Mouse (Mus musculus) frontal cortex, adult 2 months (tissue): Measurements from ENCODE around the gene Tubal3. TPM values are rescaled to one million over a fixed set of nuclear protein-coding genes. Genes with fewer than 3 reads are reported as not detected.

ENCODE experiments used
- DNase-seq, 2 experiments: peaks; one replicate each; pipeline ENCODE4 v3.0.0; 2022; ENCODE audit warnings: low spot score in 1 of 2; ENCODE audit errors: extremely low spot score in 1 of 2
- polyA plus RNA-seq: library from polyadenylated mRNA; depleted of rRNA; stranded (reverse); fragments of >200 nt; gene quantifications from 2 replicates; pipeline ENCODE4 v1.2.3, GENCODE M21; 2012; rRNA removed

The Tubal3 gene
- polyA plus RNA-seq, 1 experiment = not detected

DNA sequence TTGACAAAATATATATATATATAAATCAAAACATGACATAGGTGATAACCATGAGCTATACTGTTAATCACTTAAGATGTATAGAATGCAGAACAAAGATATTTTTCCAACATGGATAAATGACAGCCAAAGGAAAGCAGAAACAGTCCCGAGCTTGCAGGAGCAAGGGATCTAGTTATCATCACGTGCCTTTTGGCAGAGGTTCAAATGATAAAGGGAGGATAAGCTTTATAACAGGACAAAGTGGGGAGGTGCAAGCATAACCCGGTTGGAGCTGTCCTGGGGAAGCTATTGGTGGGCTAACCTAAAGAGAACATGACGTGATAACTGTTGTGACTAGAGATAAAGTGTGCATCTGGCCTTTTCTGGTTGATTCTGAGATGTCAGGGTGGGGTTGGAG is 4.6 kb upstream of the Tubal3 start:
- DNase-seq = no peak

DNA sequence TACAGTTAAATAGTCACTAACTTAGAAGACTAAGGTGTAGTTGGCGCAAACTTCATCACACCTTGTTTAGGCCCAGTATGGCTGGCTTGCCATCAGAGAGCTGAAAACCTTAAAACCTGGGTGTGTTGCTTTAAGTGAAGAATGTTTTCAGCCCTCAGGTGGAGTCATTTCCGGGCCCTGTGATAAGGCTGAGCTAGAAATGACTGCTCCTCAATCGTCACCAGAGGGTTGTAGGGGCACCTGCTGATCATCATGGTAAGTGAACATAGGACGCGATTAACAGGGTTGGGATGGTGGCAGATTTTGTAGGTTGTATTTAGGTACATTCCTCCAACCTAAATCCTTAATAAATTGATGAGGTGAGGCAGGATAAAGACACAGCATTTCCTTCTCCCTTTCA is 6.4 kb downstream of the Tubal3 start:
- no peak for DNase-seq

GRCm38 (mm10) chr13:3925632-3926031 is 7.6 kb downstream of the Tubal3 start:
- DNase-seq = no peak

- DNase-seq = no peak
Measured at GRCm38 (mm10) chr13:3926046-3926445, 8.0 kb downstream of the Tubal3 start.

DNA sequence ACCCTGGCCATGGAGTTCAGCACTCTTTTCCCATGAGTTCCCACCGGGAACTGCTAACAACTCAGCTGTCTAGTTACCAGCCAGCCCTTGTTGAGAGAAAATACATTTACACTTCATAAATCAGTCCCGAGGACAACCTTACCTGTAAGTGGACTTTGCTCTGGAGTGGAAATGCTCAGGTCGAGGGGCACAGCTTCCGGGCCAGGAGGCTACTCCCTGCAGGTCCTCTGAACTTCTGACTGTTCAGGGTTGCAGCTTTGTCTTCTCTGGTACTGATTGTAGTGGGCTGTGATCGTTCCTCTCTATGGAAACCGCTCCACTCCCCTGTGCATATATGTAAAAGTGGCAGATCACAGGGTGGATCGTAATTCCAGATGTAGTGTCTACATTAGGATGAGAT is 26.6 kb downstream of the Tubal3 start:
- DNase-seq = no peak

- no peak for DNase-seq
Measured at GRCm38 (mm10) chr13:3945249-3945648, 27.2 kb downstream of the Tubal3 start, which contains the start of gene Ucn3. Ucn3 (minus strand) TSS chr13:3945349.

- no peak for DNase-seq
Measured at GRCm38 (mm10) chr13:3947267-3947666, 29.2 kb downstream of the Tubal3 start.

GRCm38 (mm10) chr13:3949477-3949876 is 31.4 kb downstream of the Tubal3 start:
- no peak for DNase-seq

GRCm38 (mm10) chr13:3951198-3951914 is 33.3 kb downstream of the Tubal3 start:
- no peak for DNase-seq

- no peak for DNase-seq
Measured at GRCm38 (mm10) chr13:3968849-3969248, 50.8 kb downstream of the Tubal3 start.

Other genes starting within 250 kb of the Tubal3 start
- gene Calml3, start 114.0 kb upstream of the Tubal3 start, polyA plus RNA-seq = not detected in 2 replicates
- not detected in 2 replicates for gene Calm4, start 80.5 kb upstream of the Tubal3 start, polyA plus RNA-seq
- gene Calm5, start 64.1 kb upstream of the Tubal3 start, polyA plus RNA-seq = not detected in 2 replicates
- gene Net1, start 54 bp upstream of the Tubal3 start, polyA plus RNA-seq = 12.4 and 18.1 TPM in 2 replicates
- gene Ucn3, start 27.1 kb downstream of the Tubal3 start, polyA plus RNA-seq = not detected in 2 replicates
- 1.6 and 1.9 TPM in 2 replicates for gene Akr1c14, start 130.7 kb downstream of the Tubal3 start, polyA plus RNA-seq
- 3.9 and 5.2 TPM in 2 replicates for gene Akr1c18, start 232.4 kb downstream of the Tubal3 start, polyA plus RNA-seq